Mouse (Mus musculus) bone marrow macrophage, adult 2 months (primary cell): ENCODE measurements at regions not wholly inside any gene's neighbourhood (a gene's known extent, or its start where the extent isn't known, plus 50 kb on each side); places are given as distances from the start of the nearest gene placed in this dataset.

Source experiments
- CTCF ChIP-seq: IDR thresholded peaks from 2 replicates; pipeline ENCODE4 v1.5.1; 2012; ENCODE audit warnings: low read depth, mild to moderate bottlenecking, low read length, moderate library complexity
- POLR2A ChIP-seq: IDR thresholded peaks from 2 replicates; pipeline ENCODE4 v1.6.1; 2012; ENCODE audit warnings: mild to moderate bottlenecking, low read depth, low read length, borderline replicate concordance

GRCm38 (mm10) chr11:112103252-112103651 is 678.8 kb upstream of the Sox9 start:
- TF ChIP-seq CTCF = no peak
- no peak for TF ChIP-seq POLR2A
